Mouse (Mus musculus) liver, postnatal 0 days (tissue): ENCODE results near the gene Stx7.

Experiments used
- CTCF ChIP-seq: sonication (generic); IDR thresholded peaks from 2 replicates; pipeline ENCODE4 v1.5.1; 2016; ENCODE audit warnings: antibody characterized with exemption, low read depth
- EP300 ChIP-seq: IDR thresholded peaks from 2 replicates; pipeline ENCODE4 v1.6.1; 2016; ENCODE audit warnings: antibody characterized with exemption, low read depth, mild to moderate bottlenecking

DNA sequence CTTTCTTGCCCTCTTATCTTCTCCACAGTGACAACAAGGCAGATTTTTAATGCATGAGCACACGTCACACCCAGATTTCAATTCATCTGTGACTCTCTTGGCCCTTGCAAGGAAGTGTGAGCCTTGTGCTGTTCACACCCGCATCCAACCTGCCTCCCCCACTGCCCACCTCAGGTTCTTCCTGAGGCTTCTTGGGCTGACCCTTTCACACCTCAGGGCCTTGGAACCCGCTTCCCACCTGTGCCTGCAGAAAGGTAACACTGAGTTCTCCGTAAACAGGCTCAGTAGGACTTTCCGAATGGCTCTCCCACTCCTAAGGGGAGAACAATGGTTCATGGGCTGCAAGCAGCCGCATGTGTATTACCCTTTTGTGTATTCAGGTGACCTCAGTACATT lies 15.8 kb downstream of the Stx7 start:
- TF ChIP-seq CTCF = no peak
- TF ChIP-seq EP300 = no peak
